Mouse (Mus musculus): ENCODE measurements around the gene Hoxd4. TPM values are rescaled to one million over a fixed set of nuclear protein-coding genes. Genes with fewer than 3 reads are reported as not detected.

Gene Hoxd4
- polyA plus RNA-seq (2012; rRNA removed), result not detected in 2 replicates

GRCm38 (mm10) chr2:74711721-74712621 is at the start of gene Hoxd4, which contains the start of gene Hoxd3:
Gene Hoxd4, plus strand, starts transcription at chr2:74711929.
Gene Hoxd3, plus strand, starts transcription at chr2:74711927.
- no peak for DNase-seq (ENCODE audit: extremely low spot score in 1 of 2, low spot score in 1 of 2)

DNA sequence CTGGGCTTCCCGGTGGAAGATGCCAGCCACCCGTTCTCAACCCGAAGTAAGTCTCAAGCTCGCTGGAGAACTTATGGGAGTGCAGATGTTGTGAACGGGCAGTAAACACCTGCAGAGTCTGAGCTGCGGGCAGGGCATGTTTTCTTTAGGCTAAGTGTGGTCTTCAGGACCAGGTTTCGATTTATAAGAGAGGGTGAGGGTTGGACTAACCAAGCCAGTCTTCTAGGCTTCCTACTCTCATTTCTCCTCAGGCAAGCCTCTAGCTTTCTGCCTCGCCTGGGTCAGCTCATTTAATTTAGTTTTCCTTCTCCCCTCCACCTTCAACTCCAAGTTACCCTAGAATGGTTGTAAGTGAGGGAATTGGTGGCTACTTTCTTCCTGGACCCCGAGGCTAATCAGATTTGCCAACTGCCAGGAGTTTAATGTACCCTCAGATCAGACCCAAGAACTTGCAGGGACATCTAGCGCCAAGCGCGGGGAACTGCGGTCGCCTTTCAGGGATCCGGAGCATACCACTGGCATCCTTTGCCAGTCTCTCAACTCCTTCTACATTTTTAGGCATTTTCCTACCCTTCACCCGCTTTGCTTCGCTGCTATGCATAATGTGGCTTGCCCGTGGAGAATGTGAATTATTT is 48.3 kb upstream of the Hoxd4 start:
- DNase-seq (ENCODE audit: extremely low spot score in 1 of 2, low spot score in 1 of 2), result peak in 1 of 2 experiments; percentile 77

- DNase-seq (ENCODE audit: extremely low spot score in 1 of 2, low spot score in 1 of 2), result no peak
Observed at GRCm38 (mm10) chr2:74666411-74666810, 45.3 kb upstream of the Hoxd4 start.

DNA sequence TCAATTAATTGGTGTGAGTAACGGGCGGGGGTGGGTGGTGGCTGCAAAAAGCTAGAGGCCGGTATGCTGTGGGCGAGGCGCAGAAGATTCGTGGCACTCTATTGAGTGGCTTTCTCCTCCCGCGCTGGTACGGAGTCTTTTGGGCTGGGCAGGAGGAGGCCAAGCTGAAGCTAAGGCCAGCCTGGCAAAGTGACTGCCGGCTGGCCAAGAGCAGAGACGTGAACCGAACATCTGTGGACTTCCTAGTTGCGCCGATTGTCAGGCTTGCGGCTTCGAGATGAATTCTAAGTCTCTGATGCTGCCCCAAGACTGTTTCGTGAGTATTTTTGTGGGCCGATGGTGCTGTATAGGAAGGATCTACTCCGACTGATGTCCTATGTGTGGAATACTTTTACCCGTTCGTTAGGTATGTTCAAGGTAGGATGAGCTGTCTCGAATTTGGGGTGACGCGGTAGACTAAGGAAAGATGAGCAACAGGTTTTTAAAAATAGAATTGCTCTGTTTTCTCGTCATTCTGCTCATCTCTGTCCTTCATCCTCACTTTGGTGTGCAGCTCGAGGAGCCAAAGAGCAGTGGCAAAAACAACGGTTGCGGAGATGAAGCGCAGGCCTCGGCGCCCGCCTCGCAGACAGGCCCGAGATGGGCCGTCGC is 44.4 kb upstream of the Hoxd4 start:
- no peak for DNase-seq (ENCODE audit: extremely low spot score in 1 of 2, low spot score in 1 of 2)

GRCm38 (mm10) chr2:74667842-74668357 is 43.8 kb upstream of the Hoxd4 start, which contains the start of gene Hoxd13:
Gene Hoxd13, plus strand, starts transcription at chr2:74668310.
- no peak for DNase-seq (ENCODE audit: extremely low spot score in 1 of 2, low spot score in 1 of 2)

DNA sequence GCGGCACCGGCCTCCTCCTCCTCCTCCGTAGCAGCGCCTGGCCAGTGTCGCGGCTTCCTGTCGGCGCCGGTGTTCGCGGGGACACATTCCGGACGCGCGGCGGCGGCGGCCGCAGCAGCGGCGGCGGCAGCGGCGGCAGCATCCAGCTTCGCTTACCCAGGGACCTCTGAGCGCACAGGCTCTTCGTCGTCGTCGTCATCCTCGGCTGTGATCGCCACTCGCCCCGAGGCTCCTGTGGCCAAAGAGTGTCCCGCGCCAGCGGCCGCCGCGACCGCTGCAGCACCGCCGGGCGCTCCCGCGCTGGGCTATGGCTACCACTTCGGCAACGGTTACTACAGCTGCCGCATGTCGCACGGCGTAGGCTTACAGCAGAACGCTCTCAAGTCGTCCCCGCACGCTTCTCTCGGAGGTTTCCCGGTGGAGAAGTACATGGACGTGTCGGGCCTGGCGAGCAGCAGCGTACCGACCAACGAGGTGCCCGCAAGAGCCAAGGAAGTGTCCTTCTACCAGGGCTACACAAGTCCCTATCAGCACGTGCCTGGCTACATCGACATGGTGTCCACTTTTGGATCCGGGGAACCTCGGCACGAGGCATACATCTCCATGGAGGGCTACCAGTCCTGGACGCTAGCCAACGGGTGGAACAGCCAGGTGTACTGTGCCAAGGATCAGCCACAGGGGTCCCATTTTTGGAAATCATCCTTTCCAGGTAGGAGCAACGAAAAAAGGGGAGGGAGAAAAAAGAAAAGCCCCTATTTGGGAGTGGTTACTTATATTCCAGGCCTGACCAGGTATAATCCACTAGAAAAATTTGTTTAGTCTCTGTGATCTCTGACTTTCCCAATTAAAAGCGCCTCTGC is 43.1 kb upstream of the Hoxd4 start:
- no peak for DNase-seq (ENCODE audit: extremely low spot score in 1 of 2, low spot score in 1 of 2)

DNA sequence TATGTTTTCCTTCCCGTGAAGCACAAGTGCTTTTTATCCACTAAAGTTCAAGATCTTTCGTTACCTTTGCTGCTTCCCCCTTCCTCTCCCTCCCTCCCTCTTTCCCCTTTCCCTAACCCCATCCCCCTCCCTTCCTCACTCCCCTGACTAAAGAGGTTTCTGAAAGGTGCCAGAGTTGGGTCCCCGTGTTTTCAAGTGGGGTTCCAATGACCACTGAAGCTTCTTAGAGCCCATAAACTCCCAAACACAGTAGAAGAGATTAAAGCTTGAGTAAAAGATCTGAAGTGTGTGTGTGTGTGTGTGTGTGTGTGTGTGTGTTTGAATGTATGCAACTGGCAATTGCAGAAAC is 42.5 kb upstream of the Hoxd4 start:
- DNase-seq (ENCODE audit: extremely low spot score in 1 of 2, low spot score in 1 of 2), result no peak

DNA sequence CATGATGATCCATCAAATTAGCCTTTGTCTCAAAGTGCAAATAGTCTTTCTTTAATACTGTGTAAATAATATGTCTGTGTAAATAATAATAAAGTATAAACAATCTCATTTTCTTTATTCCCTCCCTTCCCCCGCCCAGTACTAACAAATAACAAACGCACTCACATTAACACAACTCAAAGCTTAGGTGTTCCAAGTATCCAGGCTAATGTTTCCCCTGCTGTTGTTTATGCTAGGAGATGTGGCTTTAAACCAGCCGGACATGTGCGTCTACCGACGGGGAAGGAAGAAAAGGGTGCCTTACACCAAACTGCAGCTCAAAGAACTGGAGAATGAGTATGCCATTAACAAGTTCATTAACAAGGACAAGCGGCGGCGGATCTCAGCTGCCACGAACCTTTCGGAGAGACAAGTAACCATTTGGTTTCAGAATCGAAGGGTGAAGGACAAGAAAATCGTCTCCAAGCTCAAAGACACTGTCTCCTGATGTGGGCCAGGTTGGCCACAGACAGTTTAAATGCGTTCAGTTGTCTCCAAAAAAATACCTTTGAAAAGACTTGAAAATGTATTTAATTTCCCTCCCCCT is 42.0 kb upstream of the Hoxd4 start:
- no peak for DNase-seq (ENCODE audit: extremely low spot score in 1 of 2, low spot score in 1 of 2)

GRCm38 (mm10) chr2:74670632-74671188 is 41.0 kb upstream of the Hoxd4 start:
- DNase-seq (ENCODE audit: extremely low spot score in 1 of 2, low spot score in 1 of 2), result no peak

GRCm38 (mm10) chr2:74671847-74672246 is 39.9 kb upstream of the Hoxd4 start:
- no peak for DNase-seq (ENCODE audit: extremely low spot score in 1 of 2, low spot score in 1 of 2)

GRCm38 (mm10) chr2:74672481-74673362 is 39.0 kb upstream of the Hoxd4 start:
- no peak for DNase-seq (ENCODE audit: extremely low spot score in 1 of 2, low spot score in 1 of 2)

DNA sequence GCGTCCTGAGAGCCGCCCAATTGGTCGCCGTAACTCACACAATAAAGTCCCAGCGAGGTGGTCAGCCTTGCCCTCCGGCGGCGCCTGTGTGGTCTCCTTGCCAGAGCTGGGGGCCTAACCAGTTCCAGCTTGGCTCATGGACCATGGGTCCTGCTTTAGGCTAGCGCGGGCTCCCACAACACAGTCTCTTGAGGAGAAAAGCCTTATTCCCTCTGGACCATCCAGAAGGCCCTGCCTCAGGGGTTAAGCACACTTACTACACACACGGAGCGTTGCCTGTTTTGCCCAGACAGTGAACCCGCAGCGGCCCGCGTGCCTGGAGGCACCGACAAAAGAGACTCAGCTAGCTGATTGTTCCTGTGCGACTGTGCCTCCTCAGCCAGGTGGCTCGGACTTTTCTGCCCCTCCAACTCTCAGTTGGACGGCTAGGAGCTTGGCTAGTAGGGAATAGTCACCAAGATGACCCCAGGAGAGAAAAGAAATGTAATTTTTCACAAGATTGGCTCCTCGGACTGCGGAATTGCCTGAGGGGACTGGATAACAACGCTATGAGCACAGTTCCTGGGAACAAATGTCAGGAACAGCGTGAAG is 37.8 kb upstream of the Hoxd4 start:
- DNase-seq (ENCODE audit: extremely low spot score in 1 of 2, low spot score in 1 of 2), result no peak

DNA sequence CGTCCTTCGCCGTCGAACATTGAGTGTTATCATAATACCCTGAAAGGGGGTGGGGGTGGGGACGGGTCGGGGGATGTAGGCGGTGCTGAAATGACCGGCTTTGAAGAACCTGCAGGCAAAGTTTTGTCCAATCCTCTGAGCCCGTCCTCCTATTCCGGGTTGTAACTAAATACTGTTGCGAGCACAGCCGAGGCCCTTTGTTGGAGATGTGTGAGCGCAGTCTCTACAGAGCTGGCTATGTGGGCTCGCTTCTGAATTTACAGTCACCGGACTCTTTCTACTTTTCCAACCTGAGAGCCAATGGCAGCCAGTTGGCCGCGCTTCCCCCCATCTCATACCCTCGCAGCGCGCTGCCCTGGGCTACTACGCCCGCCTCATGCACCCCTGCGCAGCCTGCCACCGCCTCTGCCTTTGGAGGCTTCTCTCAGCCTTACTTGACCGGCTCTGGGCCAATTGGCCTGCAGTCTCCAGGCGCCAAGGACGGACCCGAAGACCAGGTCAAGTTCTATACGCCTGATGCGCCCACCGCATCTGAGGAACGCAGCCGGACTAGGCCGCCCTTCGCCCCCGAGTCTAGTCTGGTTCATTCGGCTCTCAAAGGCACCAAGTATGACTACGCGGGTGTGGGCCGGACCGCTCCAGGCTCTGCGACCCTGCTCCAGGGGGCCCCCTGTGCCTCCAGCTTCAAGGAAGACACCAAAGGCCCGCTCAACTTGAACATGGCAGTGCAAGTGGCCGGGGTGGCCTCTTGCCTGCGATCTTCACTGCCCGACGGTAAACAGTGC is 36.7 kb upstream of the Hoxd4 start, which contains the start of gene Hoxd12:
Hoxd12 (plus strand) TSS at position 133 of the 785 bp plus-strand sequence.
- no peak for DNase-seq (ENCODE audit: extremely low spot score in 1 of 2, low spot score in 1 of 2)

DNA sequence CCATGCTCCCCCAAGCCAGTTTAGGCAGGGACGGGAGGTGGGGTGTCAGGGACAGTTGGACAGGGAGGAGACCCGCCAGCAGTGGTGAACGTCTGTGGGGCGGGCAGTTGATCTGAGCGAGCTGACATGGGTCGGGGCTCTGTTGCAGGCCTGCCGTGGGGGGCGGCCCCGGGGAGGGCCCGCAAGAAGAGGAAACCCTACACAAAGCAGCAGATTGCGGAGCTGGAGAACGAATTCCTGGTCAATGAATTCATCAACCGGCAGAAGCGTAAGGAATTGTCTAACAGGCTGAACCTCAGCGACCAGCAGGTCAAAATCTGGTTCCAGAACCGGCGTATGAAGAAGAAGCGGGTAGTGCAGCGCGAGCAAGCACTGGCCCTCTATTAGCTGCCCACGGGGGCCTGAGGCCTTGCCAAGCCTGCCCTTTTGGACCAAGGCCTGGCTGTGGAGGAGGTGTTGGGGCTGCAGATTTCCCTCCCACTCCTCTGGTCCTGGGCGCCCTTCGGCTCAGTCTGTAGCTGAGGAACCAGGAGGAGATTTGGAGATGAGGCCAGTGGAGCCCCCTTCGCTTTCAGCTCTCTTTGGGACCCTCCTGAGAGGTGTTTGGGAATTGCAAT is 36.0 kb upstream of the Hoxd4 start:
- no peak for DNase-seq (ENCODE audit: extremely low spot score in 1 of 2, low spot score in 1 of 2)

- DNase-seq (ENCODE audit: extremely low spot score in 1 of 2, low spot score in 1 of 2), result no peak
Observed at GRCm38 (mm10) chr2:74676376-74677052, 35.2 kb upstream of the Hoxd4 start.

DNA sequence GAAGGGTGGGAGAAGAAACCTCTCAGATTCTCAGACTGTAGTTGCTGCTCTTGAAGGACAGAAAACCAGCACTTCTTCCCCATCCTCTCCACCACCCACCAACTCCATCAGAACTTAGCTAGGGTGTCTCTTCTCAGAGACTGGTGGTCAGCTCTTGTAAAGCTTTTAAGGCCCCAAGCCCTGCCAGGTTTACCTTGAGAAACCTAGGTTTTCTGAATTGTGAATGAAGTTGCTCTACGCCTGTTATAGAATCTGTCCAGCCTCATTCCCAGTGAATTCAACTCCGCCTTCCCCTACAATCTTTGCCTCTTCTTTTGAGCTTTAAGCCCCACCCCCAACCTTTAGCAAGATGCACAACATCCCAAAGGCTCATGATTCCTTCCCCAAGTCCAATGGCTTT is 34.6 kb upstream of the Hoxd4 start:
- DNase-seq (ENCODE audit: extremely low spot score in 1 of 2, low spot score in 1 of 2), result no peak

All from frontal cortex, adult 2 months (tissue).